Mouse (Mus musculus): ENCODE data around the gene Fbxo27. TPM values are rescaled to one million over a fixed set of nuclear protein-coding genes. Genes with fewer than 3 reads are reported as not detected.
A peak's percentile ranks its signal among the peaks of the same experiment; 100 is the strongest.

The Fbxo27 gene
- total RNA-seq, 1 experiment from 2014 or later = 1.9 TPM

DNA sequence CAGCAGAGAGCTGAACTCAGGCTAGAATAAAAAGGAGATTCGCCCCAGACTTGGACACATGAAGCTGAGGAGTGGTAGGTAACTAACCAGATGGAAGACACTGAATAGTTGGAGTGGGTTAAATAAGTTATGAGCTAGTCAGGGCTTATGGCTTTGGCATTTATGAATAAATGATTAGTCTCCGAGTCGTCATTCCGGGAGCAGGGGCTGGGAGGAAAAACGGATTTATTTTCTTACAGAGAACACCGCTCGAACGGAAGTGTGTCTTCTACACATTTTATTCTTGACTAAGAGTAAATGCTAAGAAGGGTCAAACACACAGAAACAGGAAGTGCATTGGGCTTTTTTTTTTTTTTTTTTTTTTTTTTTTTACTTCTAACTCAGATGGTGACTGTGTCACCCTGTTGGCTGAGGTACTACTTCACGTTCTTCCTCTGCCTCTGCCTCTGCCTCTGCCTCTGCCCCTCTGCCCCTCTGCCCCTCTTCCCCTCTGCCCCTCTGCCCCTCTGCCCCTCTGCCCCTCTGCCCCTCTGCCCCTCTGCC is 10.0 kb downstream of the Fbxo27 start:
- no peak for DNase-seq

DNA sequence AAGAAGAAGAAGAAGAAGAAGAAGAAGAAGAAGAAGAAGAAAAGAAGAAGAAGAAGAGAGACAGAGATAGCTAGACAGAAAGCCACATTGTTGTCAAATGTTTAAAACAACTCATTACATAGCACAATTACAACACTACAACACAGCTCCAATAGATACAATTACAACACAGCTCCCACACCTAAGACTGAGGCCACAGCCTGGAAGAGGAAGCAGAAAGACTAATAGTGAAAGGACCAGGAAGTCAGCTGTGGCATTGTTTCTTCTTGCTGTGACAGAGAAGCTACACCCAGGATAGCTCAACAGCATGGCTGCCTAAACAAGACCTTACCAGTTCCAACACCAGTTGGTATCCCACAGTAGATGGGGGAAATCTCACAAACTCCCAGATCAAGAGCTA is 16.8 kb downstream of the Fbxo27 start:
- DNase-seq = no peak

DNA sequence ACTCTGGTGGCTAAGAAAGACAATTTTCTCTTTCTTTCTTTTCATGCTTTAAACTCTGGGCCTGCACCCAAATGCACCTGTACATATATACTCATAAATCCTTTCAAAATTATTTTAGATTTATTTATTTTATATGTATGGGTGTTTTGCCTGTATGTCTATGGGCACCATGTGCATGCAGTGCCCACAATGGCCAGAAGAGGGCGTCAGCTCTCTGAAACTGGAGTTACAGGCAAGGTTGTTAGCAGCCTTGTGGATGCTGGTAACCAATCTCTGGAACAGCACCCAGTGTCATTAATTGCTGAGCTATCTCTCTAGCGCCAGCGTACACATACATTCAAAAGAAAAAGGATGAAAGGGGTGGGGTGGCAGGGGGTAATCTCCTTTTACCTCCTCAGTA is 18.3 kb downstream of the Fbxo27 start:
- DNase-seq = no peak

DNA sequence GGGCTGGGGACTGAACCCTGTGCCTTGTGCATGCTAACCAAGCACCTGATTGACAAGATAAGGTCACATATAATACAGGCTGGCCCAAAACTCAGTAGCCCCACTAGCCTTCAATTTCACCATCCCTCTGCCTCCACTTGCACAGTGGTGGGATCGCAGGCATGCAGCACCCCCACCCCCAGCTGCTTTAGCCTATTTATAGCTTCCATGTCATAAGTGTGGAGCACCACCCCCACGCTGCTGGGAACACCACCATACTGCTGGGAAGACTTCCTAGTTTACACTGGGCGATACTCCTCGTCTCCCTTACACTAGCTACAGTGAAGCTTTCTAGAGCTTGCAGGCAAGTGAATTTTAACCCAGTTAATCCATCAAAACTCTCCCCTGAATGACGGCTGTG is 22.0 kb downstream of the Fbxo27 start:
- DNase-seq = no peak

DNA sequence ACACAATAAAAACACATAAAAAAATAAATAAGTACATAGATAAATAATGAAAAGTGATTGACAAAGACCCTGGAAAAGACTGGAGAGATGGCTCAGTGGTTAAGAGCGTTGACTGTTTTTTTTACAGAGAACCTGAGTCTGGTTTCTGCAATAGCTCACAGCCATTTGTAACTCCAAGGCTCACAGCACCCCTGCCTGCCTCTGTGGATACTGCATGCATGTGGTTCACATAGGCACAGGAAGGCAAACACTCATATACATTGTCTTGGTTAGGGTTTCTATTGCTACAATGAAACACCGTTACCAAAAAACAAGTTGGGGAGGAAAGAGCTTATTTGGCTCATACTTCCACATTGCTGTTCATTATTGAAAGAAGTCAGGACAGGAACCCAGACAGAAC is 22.9 kb downstream of the Fbxo27 start:
- DNase-seq = no peak

DNA sequence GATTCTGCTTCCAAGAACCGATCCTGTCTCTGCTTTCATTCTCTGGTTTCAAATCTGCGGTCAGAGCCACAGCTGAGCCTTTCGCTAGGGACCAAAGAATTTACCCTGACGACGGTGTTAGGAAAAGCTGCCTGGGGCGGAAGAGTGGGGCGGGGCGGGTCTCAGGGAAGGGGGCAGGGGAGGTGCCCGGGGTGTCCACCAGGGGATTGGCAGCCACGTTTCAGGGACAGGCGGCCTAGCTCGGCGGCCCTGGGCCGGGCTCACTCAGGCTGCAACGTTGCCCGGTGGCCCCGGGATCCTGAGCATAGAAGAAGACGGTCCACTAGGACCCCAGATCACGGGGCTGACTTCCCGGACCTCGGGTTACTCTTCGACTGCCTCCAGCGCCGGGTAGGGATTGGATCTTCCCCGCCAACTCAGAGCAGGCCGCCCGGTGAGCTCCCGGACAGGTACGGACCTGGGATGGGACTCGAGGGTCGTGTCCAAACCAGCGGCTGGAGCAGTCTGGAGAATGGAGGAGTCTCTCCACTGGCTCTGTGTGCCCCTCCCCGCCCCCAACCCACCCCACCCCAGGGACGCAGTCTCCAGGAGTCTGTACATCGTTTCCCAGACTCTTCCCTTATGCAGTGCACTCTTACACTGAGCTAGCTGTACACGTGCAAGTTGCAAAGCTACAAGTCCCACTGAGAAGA is 24.1 kb downstream of the Fbxo27 start, which contains the start of gene Fbxo17:
Gene Fbxo17 (plus strand): TSS at position 215 of the 692 bp plus-strand sequence.
- peak; percentile 72 for DNase-seq

DNA sequence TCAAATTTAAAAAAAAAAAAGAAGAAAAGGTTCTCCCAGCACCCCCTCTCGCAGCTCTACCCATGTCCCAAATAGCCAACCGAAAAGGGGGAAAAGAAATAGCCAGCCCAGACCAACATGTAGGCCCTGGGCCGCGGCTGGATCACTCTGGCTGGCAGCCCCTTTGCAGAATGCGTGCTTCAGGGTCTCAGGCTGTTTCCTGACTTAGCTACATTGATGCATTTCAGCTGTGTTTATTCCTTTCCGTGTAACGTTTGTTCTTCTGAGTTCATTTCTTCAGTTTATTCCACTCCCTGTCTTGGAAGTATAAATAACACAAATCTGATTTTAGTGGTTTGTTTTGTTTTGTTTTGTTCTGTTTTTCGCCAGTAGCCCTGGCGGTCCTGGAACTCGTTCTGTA is 25.1 kb downstream of the Fbxo27 start:
- no peak for DNase-seq

DNA sequence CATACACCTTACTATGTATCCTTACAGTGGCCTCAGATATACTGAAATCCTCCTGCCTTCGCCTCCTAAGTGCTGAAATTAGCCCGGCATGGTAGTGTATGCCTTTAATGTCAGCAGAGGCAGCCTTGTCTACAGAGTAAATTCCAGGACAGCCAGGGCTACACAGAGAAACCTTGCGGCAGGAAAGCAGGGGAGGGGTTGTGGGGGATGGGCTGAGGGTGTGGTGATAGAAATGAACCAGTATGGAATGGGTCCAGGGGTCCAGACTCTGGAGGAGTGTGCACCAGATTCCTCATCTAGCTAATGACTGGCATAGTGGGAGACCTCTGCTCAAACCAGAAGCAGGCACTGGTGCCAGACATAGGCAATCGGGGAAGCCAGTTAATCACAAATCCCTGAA is 26.5 kb downstream of the Fbxo27 start:
- no peak for DNase-seq

DNA sequence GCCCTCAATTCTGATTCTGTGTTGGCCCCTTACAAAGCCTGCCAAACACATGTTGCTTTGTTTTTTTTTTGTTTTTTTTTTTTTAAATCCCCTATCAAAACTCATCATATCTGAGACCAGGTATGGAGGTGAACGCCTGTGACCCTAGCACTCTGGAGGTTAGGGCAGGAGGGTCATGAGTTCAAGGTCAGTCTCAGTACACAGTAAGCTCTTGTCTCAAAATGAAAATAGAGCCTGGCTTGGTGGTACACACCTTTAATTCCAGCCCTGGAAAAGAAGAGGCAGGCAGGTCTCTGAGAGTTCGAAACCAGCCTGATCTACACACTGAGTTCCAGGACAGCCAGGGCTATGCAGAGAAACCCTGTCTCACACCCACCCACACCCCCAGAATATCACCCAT is 27.0 kb downstream of the Fbxo27 start:
- DNase-seq = no peak

DNA sequence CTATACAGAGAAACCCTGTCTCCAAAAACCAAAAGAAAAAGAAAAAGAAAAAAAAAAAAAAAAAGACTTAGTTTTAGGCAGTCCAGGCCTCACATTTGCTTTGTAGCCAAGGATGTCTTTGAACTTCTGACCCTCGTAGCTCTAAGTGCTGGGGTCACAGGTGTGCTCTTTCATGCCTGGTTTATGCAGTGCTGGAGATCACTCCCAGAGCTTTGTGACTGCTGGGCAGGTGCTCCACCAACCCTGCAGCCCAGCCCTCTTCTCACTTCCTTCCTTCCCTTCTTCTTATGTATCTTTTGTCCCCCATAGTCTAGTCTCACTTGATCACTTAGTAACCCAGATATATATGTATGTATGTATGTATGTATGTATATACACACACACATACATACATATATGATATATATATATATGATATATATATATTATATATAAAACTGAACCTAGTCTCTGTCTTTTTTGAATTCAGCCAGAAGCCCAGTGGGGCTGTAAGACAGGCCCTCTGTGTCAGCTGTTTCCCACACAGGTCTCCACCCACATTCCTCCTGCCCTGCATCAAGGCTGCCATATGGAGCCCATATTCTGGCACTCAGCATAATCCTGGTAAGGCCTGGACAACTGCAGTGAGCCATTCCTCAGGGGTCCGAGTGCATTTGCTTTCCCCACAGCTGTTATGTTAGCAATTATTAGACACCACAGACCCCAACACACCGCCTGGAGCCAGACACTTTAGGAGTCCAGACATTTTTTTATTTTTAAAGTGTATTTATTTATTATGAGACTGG is 28.3 kb downstream of the Fbxo27 start:
- DNase-seq = no peak

DNA sequence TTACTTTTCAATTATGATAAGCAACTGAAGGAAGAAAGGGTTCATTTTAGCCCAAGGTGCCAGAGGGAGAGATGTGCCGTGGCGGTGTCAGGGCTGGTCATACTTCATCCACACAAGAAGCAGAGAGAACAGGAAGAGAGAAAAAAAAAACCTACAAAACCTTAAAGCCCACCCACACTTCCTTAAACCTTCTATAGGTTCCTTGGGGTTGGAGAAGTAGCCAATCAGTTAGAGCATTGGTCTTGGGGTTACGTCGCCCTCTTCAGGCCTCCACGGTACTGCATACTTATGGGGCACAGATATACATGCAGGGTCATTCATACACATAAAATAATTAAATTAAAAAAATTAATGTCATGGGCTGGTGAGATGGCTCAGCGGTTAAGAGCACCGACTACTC is 29.4 kb downstream of the Fbxo27 start:
- no peak for DNase-seq

DNA sequence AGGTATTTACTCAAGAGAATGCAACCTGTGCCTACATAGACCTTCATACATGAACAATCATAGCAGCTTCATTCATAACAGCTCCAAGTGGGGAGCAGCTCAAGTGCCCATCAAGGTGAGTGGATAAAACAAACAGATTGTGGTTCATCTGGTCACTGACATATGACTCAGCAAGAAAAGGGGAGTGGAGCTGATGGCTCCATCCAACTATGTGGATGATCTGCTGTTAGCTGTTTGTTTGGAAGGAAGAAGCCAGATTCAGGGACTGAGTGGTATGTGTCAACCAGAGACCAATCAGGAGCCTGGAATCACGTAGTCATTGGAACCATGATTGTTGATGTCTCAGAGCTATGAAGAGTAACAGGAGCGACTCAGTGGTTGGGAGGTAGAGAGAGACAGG is 32.0 kb downstream of the Fbxo27 start:
- DNase-seq = no peak

DNA sequence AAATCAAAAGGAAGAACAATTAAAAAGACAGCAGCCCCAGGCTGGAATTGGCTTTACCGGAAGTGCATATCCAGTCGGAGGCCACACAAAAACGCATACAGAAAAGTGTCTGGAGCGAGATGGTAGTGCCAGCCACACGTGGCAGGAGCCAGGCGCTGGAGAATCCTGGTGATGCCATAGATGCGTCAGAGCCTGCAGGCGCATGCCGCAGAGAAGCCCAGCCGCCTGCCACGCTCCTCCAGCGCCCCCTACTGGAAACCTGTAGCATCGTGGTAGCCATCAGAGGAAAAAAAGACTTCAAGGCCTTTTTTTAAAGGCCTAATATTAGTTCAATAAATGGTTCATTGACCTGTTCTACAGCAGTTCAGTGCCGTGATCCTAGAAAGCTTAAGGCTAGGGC is 34.0 kb downstream of the Fbxo27 start:
- peak; percentile 87 for DNase-seq

DNA sequence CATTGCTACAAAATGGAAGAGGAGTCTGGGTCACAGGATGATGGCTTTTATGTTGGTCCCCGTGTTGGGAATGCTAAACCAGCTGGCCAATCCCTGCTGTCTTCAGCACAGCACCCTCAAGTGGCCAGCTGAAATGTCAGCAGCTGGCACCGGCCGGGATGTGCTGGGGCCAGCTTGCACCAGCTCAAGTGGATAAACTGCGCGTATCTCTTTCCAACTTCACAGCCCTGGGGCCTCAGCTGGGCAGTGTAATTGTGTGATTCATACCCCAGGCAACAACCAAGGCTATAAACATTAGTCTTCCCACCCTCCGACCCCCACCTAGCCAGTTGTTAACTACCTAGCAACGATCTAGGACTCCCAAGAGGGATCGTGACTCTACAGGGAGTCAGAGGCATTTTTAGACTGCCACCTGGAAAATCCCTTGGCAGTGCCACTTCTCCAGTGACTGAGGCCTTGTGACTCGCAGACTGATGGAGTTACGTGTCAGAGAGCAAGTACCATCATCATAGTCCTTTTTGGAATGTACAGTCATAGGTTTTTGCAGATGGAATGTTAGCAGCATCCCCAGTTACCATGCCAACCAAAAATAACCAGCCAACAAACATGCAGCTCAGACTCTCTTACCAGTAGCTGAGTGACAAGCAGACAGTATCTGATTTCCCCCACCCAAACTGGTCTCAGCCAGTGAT is 35.1 kb downstream of the Fbxo27 start:
- peak; percentile 27 for DNase-seq

DNA sequence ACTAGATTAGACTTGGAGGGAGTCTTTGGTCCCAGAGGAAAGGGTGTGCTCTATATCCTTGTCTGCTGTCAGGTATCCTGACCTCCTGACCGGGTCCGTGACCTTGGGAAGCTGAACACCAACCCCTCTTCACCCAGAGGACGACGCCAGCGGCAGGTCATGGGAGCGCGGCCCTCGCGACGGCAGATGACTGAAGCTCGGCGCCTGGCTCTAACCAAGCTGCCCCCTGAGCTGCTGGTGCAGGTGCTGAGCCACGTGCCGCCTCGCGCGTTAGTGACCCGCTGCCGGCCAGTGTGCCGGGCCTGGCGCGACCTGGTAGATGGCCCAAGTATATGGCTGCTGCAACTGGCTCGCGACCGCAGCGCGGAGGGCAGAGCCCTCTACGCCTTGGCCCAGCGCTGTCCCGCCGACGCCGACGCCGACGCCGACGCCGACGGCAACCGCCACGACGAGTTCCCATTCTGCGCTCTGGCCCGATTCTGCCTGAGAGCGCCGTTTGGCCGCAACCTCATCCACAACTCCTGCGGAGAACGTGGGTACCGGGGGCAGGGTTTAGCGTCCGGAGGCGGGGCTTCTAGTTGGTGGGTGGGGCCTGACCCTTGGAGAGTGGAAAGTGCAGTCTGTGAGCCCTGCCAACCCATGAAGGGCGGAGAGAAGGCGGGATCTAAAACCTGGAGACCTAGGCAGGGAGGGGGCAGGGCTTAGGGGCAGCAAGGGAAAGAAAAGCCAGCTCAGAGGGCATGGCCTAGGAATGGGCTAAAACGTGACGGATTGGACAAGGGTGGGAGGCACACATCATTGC is 39.9 kb downstream of the Fbxo27 start:
- peak; percentile 84 for DNase-seq

DNA sequence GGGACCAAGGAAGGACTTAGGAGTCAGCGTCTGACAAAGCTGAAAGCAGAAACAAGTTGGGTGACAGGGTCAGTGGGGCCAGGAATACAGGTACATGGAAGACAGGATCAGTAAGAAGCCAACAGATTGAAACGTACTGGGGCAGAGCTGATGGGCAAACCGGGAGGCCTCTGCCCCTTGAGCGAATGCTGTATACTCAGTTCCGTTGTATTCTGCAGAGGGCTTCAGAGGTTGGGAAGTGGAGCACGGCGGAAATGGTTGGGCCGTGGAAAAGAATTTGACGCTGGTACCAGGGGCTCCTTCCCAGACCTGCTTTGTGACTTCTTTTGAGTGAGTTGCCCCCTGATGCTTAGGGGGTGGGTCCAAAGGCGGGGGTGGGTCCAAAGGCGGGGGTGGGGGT is 40.6 kb downstream of the Fbxo27 start:
- DNase-seq = no peak

DNA sequence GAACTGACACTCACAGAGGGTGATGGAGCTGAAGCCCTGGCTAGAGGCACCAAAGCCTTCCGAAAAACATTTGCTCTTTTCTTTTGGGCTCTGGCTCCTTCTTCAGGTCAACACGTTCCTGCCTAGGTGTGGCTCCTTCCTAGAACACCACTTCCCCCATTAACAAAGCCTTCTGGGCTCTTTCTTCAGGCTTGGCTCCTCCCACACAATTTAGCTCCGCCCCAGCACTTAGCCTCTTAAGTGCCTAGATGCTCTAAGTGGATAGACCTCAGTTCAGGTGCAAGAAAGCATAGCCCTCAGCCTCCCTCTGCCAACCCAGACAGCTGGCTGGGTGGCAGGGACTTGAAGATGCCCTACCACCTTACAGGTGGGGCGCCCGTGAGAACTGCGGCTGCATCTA is 43.1 kb downstream of the Fbxo27 start:
- DNase-seq = no peak

DNA sequence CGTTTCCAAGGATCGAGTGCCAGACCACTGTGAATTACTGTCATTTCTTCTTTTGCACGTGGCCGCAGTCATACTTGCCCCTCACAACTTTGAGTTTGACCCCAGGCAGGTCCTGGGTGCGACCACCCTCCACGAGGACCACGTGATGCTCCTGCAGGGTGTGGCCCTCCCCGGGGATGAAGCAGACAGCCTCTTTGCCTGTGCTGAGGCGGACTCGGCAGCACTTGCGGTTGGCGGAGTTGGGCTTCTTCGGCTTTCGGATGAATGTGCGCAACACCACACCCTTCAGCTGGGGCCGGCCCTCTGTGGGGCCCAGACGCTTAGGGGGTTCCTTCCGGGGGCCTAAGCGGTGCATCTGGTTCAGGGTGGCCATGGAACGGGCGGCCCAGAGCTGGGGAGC is 47.2 kb downstream of the Fbxo27 start:
- DNase-seq = no peak

DNA sequence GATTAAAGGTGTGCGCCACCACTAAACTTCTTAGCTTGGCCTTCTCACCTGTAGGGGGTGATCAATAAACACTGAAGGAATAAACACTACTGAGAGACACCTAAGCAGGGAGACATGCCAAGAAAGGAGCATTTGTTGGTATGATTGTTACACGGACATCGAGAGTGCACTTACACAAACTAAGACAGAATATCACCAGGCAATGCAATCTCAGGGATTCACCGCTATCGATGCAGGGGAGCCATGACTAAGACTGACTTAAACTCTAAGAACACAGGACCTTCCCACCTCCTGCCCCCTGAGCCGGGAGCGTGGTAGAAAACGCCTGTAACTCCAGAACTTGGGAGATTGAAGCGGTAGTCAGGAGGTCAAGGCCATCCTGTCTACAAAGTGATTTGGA is 48.3 kb downstream of the Fbxo27 start:
- no peak for DNase-seq

DNA sequence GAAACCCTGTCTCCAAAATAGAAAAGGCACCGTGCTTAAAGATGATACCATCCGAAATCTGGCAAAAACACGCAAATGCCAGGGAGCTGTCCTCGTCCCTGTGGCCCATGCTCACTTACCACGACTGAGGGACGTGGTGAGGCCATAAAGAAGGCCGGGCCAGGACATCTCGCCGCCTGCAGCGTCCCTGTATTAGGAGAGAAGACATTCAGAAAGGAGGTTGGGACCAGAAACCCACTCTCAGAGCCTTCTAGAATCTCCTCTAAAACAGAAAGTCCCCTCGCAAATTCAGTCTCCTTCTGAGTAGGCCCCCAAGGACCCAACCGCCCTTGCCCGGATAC is 48.7 kb downstream of the Fbxo27 start:
- DNase-seq = no peak

DNA sequence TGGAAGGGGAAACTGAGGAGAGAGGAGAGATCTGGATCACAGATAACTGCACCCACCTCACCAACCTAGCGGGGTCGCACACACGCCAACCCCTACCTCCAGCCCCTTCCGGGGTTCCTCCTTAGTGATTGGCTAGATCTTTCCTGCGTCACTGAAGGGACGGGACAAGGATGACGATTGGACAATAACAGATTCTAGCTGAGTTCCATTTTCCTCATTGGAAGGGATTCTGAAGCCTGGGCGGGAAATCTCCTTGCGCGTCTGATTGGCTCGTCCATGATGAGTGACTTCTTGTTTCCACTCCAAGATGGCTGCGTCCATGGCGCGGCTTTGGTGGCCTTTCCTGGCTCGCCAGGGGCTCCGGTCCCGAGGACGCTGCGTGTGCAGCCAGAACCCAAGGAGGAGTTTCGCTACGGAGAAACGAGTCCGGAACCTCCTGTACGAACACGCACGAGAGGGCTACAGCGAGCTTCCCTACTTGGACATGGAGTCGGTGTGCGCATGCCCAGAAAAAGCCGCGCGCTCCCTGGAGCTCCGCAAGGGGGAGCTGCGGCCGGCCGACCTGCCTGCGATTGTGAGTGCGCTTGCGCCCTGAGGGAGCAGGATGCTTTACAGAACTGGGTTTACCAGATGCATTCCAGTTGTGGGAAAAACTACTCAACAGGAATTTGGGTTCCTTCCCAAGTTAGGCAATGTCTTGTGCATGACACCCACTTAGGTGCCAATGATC is 49.2 kb downstream of the Fbxo27 start, which contains the start of the genes Mrps12 and Sars2:
Gene Mrps12 (minus strand): TSS at position 112 of the 730 bp plus-strand sequence.
Gene Sars2 (plus strand): TSS at position 284 of the 730 bp plus-strand sequence.
- peak; percentile 94 for DNase-seq
